Mouse (Mus musculus) olfactory bulb, adult 2 months (tissue): ENCODE measurements around the gene Dnah2. TPM values are rescaled to one million over a fixed set of nuclear protein-coding genes. Genes with fewer than 3 reads are reported as not detected.

Source experiments
- H3K27ac ChIP-seq: fragments of 200-500 bp; 2 replicates; pipeline ENCODE4 v1.5.1; 2012; ENCODE audit warnings: low read depth, low read length; ENCODE audit not compliant: insufficient read depth
- H3K4me1 ChIP-seq: fragments of 200-500 bp; 2 replicates; pipeline ENCODE4 v1.6.1; 2012; ENCODE audit warnings: low read length; ENCODE audit not compliant: control insufficient read depth, insufficient read depth
- H3K4me3 ChIP-seq: fragments of 200-500 bp; 2 replicates; pipeline ENCODE4 v1.5.1; 2012; ENCODE audit warnings: mild to moderate bottlenecking, low read depth, low read length, moderate library complexity; ENCODE audit not compliant: insufficient read depth
- CTCF ChIP-seq: fragments of 200-500 bp; IDR thresholded peaks from 2 replicates; pipeline ENCODE4 v1.5.1; 2012; ENCODE audit warnings: low read depth, mild to moderate bottlenecking, low read length, moderate library complexity; ENCODE audit not compliant: insufficient read depth
- POLR2A ChIP-seq: fragments of 200-500 bp; IDR thresholded peaks from 2 replicates; pipeline ENCODE4 v1.6.1; 2012; ENCODE audit warnings: mild to moderate bottlenecking, low read depth, low read length, moderate library complexity; ENCODE audit not compliant: insufficient read depth
- WGBS: fragments of 180-500 bp; shearing (Covaris S2); methylation state at CpG from one replicate; pipeline ENCODE4 v1.1.7; 2018; 5-methylcytosine and 5-hydroxymethylcytosine counted together
- polyA plus RNA-seq: library from polyadenylated mRNA; stranded (reverse); fragments of >200 nt; gene quantifications from 2 replicates; pipeline ENCODE4 v1.2.4, GENCODE M21; 2012; ENCODE audit warnings: low replicate concordance; ENCODE audit not compliant: missing spikeins, insufficient read depth, insufficient read length

The Dnah2 gene
- polyA plus RNA-seq, 1 experiment, result not detected

GRCm38 (mm10) chr11:69397581-69398057, 151.3 kb downstream of the Dnah2 start:
- Histone ChIP-seq H3K4me1 (peaks cover 25% of the 10 kb centered on the region), H3K4me3 (0 out of 2 replicates have a peak overlapping the region, but pooled peaks have one; percentile 1), H3K27ac (peak overlapping the region; percentile 8; the same call in 1 of the 2 replicates)
- WGBS, result 30% methylated on average over 24 of the region's 24 CpGs
- TF ChIP-seq POLR2A (no peak), CTCF (no peak)

GRCm38 (mm10) chr11:69396772-69397171, 152.1 kb downstream of the Dnah2 start:
- TF ChIP-seq POLR2A (no peak), CTCF (no peak)
- no peak overlapping the region; the same call in 1 of the 2 replicates for H3K27ac ChIP-seq
- peak overlapping the region; percentile 72 for H3K4me3 ChIP-seq
- H3K4me1 ChIP-seq, result peaks cover 25% of the 10 kb centered on the region
- 27% methylated on average over 11 of the region's 11 CpGs for WGBS

- TF ChIP-seq POLR2A, result peak; percentile 20; the same call in 1 of the 2 replicates
- no peak for TF ChIP-seq CTCF
- under 1% methylated on average over 48 of the region's 48 CpGs for WGBS
- Histone ChIP-seq H3K27ac (peak overlapping the region; percentile 95), H3K4me3 (peak overlapping the region; percentile 78), H3K4me1 (peaks cover 17% of the 10 kb centered on the region)
These were observed 153.1 kb downstream of the Dnah2 start for GRCm38 (mm10) chr11:69395634-69396373.

- H3K4me1 ChIP-seq, result peaks cover 16% of the 10 kb centered on the region; the same call in 1 of the 2 replicates
- H3K27ac ChIP-seq, result peak within 1 kb of the TSS; percentile 95
- under 1% methylated on average over 24 of the region's 24 CpGs for WGBS
- H3K4me3 ChIP-seq, result peak within 1 kb of the TSS; percentile 78
These were observed 153.7 kb downstream of the Dnah2 start, which contains the start of the genes Naa38 and Cyb5d1 for GRCm38 (mm10) chr11:69395235-69395633. Naa38 (plus strand) TSS chr11:69395487. Cyb5d1 (minus strand) TSS chr11:69395631.

GRCm38 (mm10) chr11:69394591-69395167, 154.2 kb downstream of the Dnah2 start:
- under 1% methylated on average over 31 of the region's 31 CpGs for WGBS
- H3K27ac ChIP-seq, result peak overlapping the region; percentile 42; the same call in 1 of the 2 replicates

GRCm38 (mm10) chr11:69390400-69391034, 158.4 kb downstream of the Dnah2 start:
- Histone ChIP-seq H3K4me1 (peaks cover 3% of the 10 kb centered on the region; the same call in 1 of the 2 replicates), H3K27ac (no peak overlapping the region), H3K4me3 (no peak overlapping the region)
- 50% methylated on average over 10 of the region's 10 CpGs for WGBS
- TF ChIP-seq POLR2A, result no peak
- TF ChIP-seq CTCF, result no peak

More at GRCm38 (mm10) chr11:69394591-69395167, 154.2 kb downstream of the Dnah2 start:
- Histone ChIP-seq H3K4me3 (peak overlapping the region; percentile 78), H3K4me1 (peaks cover 17% of the 10 kb centered on the region; the same call in 1 of the 2 replicates)

GRCm38 (mm10) chr11:69389531-69390399, 159.1 kb downstream of the Dnah2 start:
- H3K4me1 ChIP-seq, result peaks cover 3% of the 10 kb centered on the region; the same call in 1 of the 2 replicates
- TF ChIP-seq CTCF, result no peak
- no peak for TF ChIP-seq POLR2A
- WGBS, result 44% methylated on average over 14 of the region's 14 CpGs
- no peak overlapping the region for H3K4me3 ChIP-seq
- H3K27ac ChIP-seq, result no peak overlapping the region

GRCm38 (mm10) chr11:69388680-69389079, 160.2 kb downstream of the Dnah2 start:
- Histone ChIP-seq H3K27ac (no peak overlapping the region), H3K4me1 (peaks cover 3% of the 10 kb centered on the region; the same call in 1 of the 2 replicates), H3K4me3 (no peak overlapping the region)
- WGBS, result 95% methylated on average over 4 of the region's 4 CpGs
- no peak for TF ChIP-seq POLR2A
- no peak for TF ChIP-seq CTCF
